Mouse (Mus musculus) heart, postnatal 0 days (tissue): ENCODE data around the gene Ppp2r5d.

Experiments
- CTCF ChIP-seq: IDR thresholded peaks from 2 replicates; pipeline ENCODE4 v1.5.1; 2016; ENCODE audit warnings: antibody characterized with exemption, control low read depth, low read depth
- EP300 ChIP-seq: IDR thresholded peaks from 2 replicates; pipeline ENCODE4 v1.6.1; 2016; ENCODE audit warnings: antibody characterized with exemption, low read depth

DNA sequence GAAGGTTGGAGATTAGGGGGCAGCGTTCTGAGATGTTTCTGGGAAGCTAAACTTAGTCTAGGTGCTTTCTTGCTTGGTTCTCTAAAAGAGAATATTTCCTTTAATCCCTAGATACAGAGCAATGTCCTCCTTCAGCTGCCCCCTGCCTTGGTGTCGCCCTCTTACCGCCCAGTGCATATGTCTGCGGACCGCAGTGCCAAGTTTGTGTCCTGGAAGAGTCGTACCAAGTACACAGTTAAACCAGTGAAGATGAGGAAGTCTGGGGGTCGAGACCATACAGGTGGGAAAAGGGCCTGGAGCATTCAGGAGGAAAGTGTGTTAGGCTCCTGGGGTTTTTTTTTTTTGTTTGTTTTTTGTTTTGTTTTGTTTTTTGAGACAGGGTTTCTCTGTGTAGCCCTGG lies 57.6 kb downstream of the Ppp2r5d start:
- TF ChIP-seq CTCF (no peak), EP300 (no peak)
